In genomic region chr19:40512500-40513421, GRCm38 (mm10) we compare ENCODE assay signal across 8 mouse cellular contexts. TPM values are rescaled to one million over a fixed set of nuclear protein-coding genes. Genes with fewer than 3 reads are reported as not detected.
DNase-seq lines count a peak whose midpoint lies in the region; ATAC-seq and TF ChIP-seq lines count a peak whose summit lies in the region.

No protein-coding gene starts in this region.

- DNase-seq in MEL-GATA-1-ER (ENCODE audit: extremely low read depth, low read depth), result peak; percentile 28
- peak; percentile 44 to 52 for DNase-seq in left cerebral cortex, adult 8-10 months (ENCODE audit: low spot score in 2 of 2)
- no peak for DNase-seq in adipocyte (ENCODE audit: low spot score)

- peak; percentile 42 for ATAC-seq in CD4-positive, CD25-positive, alpha-beta regulatory T cell, adult 4 months
- ATAC-seq in common myeloid progenitor, adult 5-6 weeks (replicated peaks; ENCODE audit: low read depth, poor library complexity, severe bottlenecking), result peak; percentile 34
- peak; percentile 66 for ATAC-seq in heart, embryonic 12.5 days (ENCODE audit: insufficient number of reproducible peaks, low FRiP score)

- H3K4me1 ChIP-seq in heart, embryonic 12.5 days (replicated peaks), result peaks cover 32% of the 10 kb centered on the region
- H3K4me1 ChIP-seq in megakaryocyte, embryonic 14.5 days, result peaks cover 25% of the 10 kb centered on the region
- peaks cover 5% of the 10 kb centered on the region; the same call in 1 of the 2 replicates for H3K4me1 ChIP-seq in small intestine, adult 2 months (ENCODE audit: control insufficient read depth, insufficient read depth, insufficient read length, low read length)

- under 1% methylated on average over 33 of the region's 34 CpGs for WGBS in heart, embryonic 12.5 days
- WGBS in small intestine, adult 2 months, result 2% methylated on average over 34 of the region's 34 CpGs

- peak overlapping the region; percentile 96 for H3K4me3 ChIP-seq in heart, embryonic 12.5 days
- peak overlapping the region; percentile 92 for H3K4me3 ChIP-seq in megakaryocyte, embryonic 14.5 days (replicated peaks)
- peak overlapping the region; percentile 89 for H3K4me3 ChIP-seq in small intestine, adult 2 months (ENCODE audit: low read depth, low read length)

- peak overlapping the region; percentile 96 for H3K27ac ChIP-seq in heart, embryonic 12.5 days (ENCODE audit: poor library complexity, severe bottlenecking)
- peak overlapping the region; percentile 69 for H3K27ac ChIP-seq in small intestine, adult 2 months (ENCODE audit: insufficient read depth, low read depth, low read length)

- TF ChIP-seq POLR2A in small intestine, adult 2 months (IDR thresholded peaks at IDR 0.05; ENCODE audit: low read depth, low read length), result no peak

- no peaks in the 10 kb centered on the region for H3K27me3 ChIP-seq in heart, embryonic 12.5 days (replicated peaks)
- peaks cover 6% of the 10 kb centered on the region for H3K27me3 ChIP-seq in megakaryocyte, embryonic 14.5 days (replicated peaks)
- H3K27me3 ChIP-seq in small intestine, adult 2 months (ENCODE audit: control insufficient read depth, insufficient read depth, low read length), result no peaks in the 10 kb centered on the region

- H3K9ac ChIP-seq in heart, embryonic 12.5 days, result peak overlapping the region; percentile 96

- TF ChIP-seq CTCF in small intestine, adult 2 months (IDR thresholded peaks at IDR 0.05; ENCODE audit: extremely low read depth, insufficient read length, insufficient replicate concordance, low read depth, low read length), result no peak

- H3K36me3 ChIP-seq in heart, embryonic 12.5 days, result peaks cover 4% of the 10 kb centered on the region; the same call in 1 of the 2 replicates
- H3K36me3 ChIP-seq in megakaryocyte, embryonic 14.5 days (replicated peaks; ENCODE audit: low read length), result no peaks in the 10 kb centered on the region
- no peaks in the 10 kb centered on the region for H3K36me3 ChIP-seq in small intestine, adult 2 months (ENCODE audit: control insufficient read depth, insufficient read depth, low read length)

- H3K4me2 ChIP-seq in heart, embryonic 12.5 days, result peak overlapping the region; percentile 89

- no peaks in the 10 kb centered on the region for H3K9me3 ChIP-seq in heart, embryonic 12.5 days (replicated peaks)
- H3K9me3 ChIP-seq in megakaryocyte, embryonic 14.5 days, result peaks cover 3% of the 10 kb centered on the region

RNA-seq across cellular contexts. Expression of gene Sorbs1, which starts 0.8 kb away (rescaled TPM):
- 10 to 100 TPM; 19.0 to 28.5 TPM for polyA plus RNA-seq in CD4-positive, CD25-positive, alpha-beta regulatory T cell, adult 4 months (2017; shearing (Covaris generic))
- 5.8 and 10.2 TPM in 2 replicates for total RNA-seq in common myeloid progenitor, adult 5-6 weeks (2017)
- polyA plus RNA-seq in heart, embryonic 12.5 days (2016; fragmentation: Nextera tagmentation; extraction: Ambion mirVana), result 86.6 and 89.3 TPM in 2 replicates
- total RNA-seq in left cerebral cortex, adult 8-10 months (2022), result 100 to 1,000 TPM; 159 to 179 (median 160) TPM
- 2.7 TPM in 1 of 2 replicates, not detected in the other for polyA plus RNA-seq in megakaryocyte, embryonic 14.5 days (2012; ENCODE audit: insufficient read depth, low replicate concordance)
- 8.8 and 13.2 TPM in 2 replicates for polyA plus RNA-seq in small intestine, adult 2 months (2012; rRNA removed)
